Mouse (Mus musculus) testis, adult 2 months (tissue): ENCODE results near the gene Zfp462.

Source experiments
- CTCF ChIP-seq: fragments of 200-500 bp; IDR thresholded peaks from 2 replicates; pipeline ENCODE4 v1.5.1; 2012; ENCODE audit warnings: low read depth, mild to moderate bottlenecking, inconsistent platforms, low read length, moderate library complexity; ENCODE audit not compliant: control insufficient read depth, insufficient read depth, insufficient replicate concordance
- POLR2A ChIP-seq: fragments of 200-500 bp; IDR thresholded peaks from 2 replicates; pipeline ENCODE4 v1.6.1; 2012; ENCODE audit warnings: low read depth, mild to moderate bottlenecking, inconsistent platforms, low read length, moderate library complexity; ENCODE audit not compliant: control insufficient read depth

DNA sequence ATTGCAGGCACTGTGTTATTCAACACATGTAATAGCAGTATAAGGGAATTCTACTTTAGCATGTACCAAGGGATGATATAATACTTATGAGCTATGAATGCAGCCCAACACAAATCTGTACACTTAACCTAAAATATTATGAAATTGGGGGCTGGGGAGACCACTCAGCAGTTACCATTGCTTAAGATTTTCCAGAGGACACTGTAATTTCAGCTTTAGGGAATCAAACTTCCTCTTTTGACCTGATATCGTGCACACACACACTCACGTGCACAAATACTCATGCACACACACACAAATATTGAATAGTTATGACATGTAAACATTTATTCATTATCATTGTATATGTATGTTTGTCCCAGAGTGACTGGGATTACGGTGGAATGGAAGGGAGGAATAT, 179.3 kb downstream of the Zfp462 start:
- TF ChIP-seq POLR2A (no peak), CTCF (no peak)
